Mouse (Mus musculus): ENCODE results near the gene Adam19. TPM values are rescaled to one million over a fixed set of nuclear protein-coding genes. Genes with fewer than 3 reads are reported as not detected.

The Adam19 gene
- polyA plus RNA-seq, 1 experiment from 2014 or later = 12.0 TPM

DNA sequence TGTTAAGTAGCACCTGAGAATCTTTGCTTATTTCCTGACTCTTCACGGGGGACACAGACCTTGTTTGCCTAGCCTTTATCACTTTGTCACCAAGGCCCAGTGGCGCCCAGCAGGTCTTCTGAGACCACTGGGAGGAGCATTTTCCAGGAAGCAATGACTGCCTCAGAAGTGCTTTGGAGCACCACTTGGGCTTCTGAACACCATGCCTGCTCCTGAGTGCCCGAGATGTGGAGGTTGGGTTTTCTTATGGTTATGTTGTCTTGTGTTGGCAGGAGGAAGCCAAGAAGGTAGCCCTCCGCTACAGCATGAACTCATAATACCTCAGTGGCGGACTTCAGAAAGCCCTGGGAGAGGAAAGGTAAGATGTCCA is 4.8 kb downstream of the Adam19 start:
- Histone ChIP-seq H3K4me2 (ENCODE audit: low read depth, low read length) (no peak overlapping the region), H3K9ac (ENCODE audit: low read depth, low read length) (no peak overlapping the region), H3K4me3 (ENCODE audit: low read length) (no peak overlapping the region), H3K27me3 (replicated peaks; ENCODE audit: control insufficient read depth, insufficient read depth, low read length) (peaks cover 2% of the 10 kb centered on the region; the same call in 1 of the 2 replicates), H3K36me3 (ENCODE audit: control insufficient read depth, insufficient read depth, low read length) (no peaks in the 10 kb centered on the region), H3K9me3 (ENCODE audit: control insufficient read depth, low read length) (no peaks in the 10 kb centered on the region), H3K27ac (ENCODE audit: low read length) (no peak overlapping the region), H3K4me1 (ENCODE audit: control insufficient read depth, insufficient read depth, low read length) (peaks cover 14% of the 10 kb centered on the region; the same call in 1 of the 2 replicates)
- WGBS = 72% methylated on average over 5 of the region's 5 CpGs
- ATAC-seq = no peak

DNA sequence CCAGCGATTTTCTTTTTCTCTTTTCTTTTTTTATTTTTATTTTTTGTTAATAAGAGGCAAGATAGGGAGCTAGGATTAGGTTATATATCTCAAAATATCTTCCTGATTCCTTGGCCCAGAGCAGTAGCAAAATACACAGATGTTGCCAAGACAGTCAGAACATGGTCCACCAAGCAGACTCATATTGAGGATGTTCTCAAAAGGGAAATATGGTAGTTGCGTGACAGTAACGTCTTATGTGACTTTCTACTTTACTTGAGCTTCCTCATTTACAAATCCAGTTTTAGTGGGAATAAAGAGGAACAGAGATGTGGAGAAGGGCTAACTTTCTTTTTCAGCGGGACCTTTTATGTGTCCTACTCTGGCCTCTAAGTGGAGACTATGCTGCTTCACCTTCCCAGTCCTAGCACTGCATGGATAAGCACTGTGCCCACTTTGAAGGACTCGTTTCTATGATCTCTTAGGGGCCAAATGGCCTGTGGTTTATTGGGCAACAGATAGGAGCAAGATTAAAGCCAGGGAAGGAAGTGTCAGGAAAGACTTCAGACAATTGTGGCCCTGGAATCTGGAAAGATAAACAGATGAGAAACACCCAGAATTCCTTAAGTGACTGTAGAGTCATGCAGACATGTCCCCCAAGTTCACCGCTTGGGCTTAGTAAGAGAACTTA is 6.1 kb downstream of the Adam19 start:
- Histone ChIP-seq H3K27ac (ENCODE audit: low read length) (no peak overlapping the region), H3K4me2 (ENCODE audit: low read depth, low read length) (no peak overlapping the region), H3K4me3 (ENCODE audit: low read length) (no peak overlapping the region), H3K4me1 (ENCODE audit: control insufficient read depth, insufficient read depth, low read length) (peaks cover 16% of the 10 kb centered on the region; the same call in 1 of the 2 replicates), H3K9ac (ENCODE audit: low read depth, low read length) (no peak overlapping the region), H3K36me3 (ENCODE audit: control insufficient read depth, insufficient read depth, low read length) (no peaks in the 10 kb centered on the region), H3K9me3 (ENCODE audit: control insufficient read depth, low read length) (no peaks in the 10 kb centered on the region), H3K27me3 (replicated peaks; ENCODE audit: control insufficient read depth, insufficient read depth, low read length) (peaks cover under 1% of the 10 kb centered on the region; the same call in 1 of the 2 replicates)
- WGBS = 55% methylated on average over 6 of the region's 6 CpGs
- no peak for ATAC-seq

DNA sequence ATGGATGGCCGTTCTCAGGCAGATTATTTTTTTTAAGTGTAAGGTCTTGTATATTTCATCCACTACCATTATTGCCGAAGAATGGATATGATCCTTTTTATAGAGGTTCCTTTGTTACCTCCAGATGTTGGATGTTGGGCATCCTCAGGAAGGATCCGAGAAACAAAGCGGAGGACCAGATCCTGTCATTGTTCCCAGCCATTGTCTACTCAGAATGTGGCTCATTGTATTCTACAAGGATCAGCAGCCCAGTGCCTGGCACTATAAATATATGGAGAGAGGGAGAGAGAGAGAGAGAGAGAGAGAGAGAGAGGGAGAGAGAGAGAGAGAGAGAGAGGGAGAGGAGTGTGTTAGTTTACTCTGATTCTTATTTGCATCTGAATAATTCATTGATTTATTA is 6.8 kb downstream of the Adam19 start:
- H3K9me3 ChIP-seq (ENCODE audit: control insufficient read depth, low read length) = no peaks in the 10 kb centered on the region
- H3K27ac ChIP-seq (ENCODE audit: low read length) = no peak overlapping the region
- no peak overlapping the region for H3K4me2 ChIP-seq (ENCODE audit: low read depth, low read length)
- WGBS = 56% methylated on average over 4 of the region's 4 CpGs
- H3K36me3 ChIP-seq (ENCODE audit: control insufficient read depth, insufficient read depth, low read length) = no peaks in the 10 kb centered on the region
- H3K4me3 ChIP-seq (ENCODE audit: low read length) = no peak overlapping the region
- no peak for ATAC-seq
- peaks cover 16% of the 10 kb centered on the region; the same call in 1 of the 2 replicates for H3K4me1 ChIP-seq (ENCODE audit: control insufficient read depth, insufficient read depth, low read length)
- no peaks in the 10 kb centered on the region for H3K27me3 ChIP-seq (replicated peaks; ENCODE audit: control insufficient read depth, insufficient read depth, low read length)
- no peak overlapping the region for H3K9ac ChIP-seq (ENCODE audit: low read depth, low read length)

GRCm38 (mm10) chr11:46062993-46063731 is 7.4 kb downstream of the Adam19 start:
- Histone ChIP-seq H3K4me2 (ENCODE audit: low read depth, low read length) (no peak overlapping the region), H3K27me3 (replicated peaks; ENCODE audit: control insufficient read depth, insufficient read depth, low read length) (no peaks in the 10 kb centered on the region), H3K36me3 (ENCODE audit: control insufficient read depth, insufficient read depth, low read length) (no peaks in the 10 kb centered on the region), H3K4me1 (ENCODE audit: control insufficient read depth, insufficient read depth, low read length) (peaks cover 16% of the 10 kb centered on the region; the same call in 1 of the 2 replicates), H3K9me3 (ENCODE audit: control insufficient read depth, low read length) (no peaks in the 10 kb centered on the region), H3K4me3 (ENCODE audit: low read length) (no peak overlapping the region), H3K27ac (ENCODE audit: low read length) (peak overlapping the region; percentile 3; the same call in 1 of the 2 replicates), H3K9ac (ENCODE audit: low read depth, low read length) (no peak overlapping the region)
- 58% methylated on average over 9 of the region's 9 CpGs for WGBS
- no peak for ATAC-seq

DNA sequence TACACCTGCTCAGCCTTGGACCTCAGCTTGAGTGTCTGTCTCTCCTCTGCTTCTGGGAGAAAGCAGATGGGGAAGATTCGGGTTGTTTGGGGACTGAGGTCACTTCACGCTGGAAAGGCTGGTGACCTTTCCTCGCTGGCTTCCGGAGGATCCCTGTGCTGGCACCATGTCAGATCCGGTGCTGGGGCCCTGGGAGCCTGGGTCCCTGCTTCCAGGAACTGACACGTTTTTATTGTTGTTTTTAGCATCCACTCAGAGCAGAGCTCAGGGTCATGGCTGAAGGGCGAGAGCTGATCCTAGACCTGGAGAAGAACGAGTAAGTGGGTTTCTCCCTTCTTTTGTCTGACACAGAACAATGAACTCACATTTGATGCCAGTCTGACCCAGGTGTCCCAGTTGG is 9.0 kb downstream of the Adam19 start:
- no peak overlapping the region for H3K4me2 ChIP-seq (ENCODE audit: low read depth, low read length)
- H3K9me3 ChIP-seq (ENCODE audit: control insufficient read depth, low read length) = no peaks in the 10 kb centered on the region
- no peak overlapping the region for H3K4me3 ChIP-seq (ENCODE audit: low read length)
- H3K36me3 ChIP-seq (ENCODE audit: control insufficient read depth, insufficient read depth, low read length) = no peaks in the 10 kb centered on the region
- H3K27me3 ChIP-seq (replicated peaks; ENCODE audit: control insufficient read depth, insufficient read depth, low read length) = no peaks in the 10 kb centered on the region
- no peak overlapping the region; the same call in 1 of the 2 replicates for H3K9ac ChIP-seq (ENCODE audit: low read depth, low read length)
- WGBS = 46% methylated on average over 8 of the region's 8 CpGs
- no peak for ATAC-seq
- peaks cover 27% of the 10 kb centered on the region for H3K4me1 ChIP-seq (ENCODE audit: control insufficient read depth, insufficient read depth, low read length)
- peak overlapping the region; percentile 75 for H3K27ac ChIP-seq (ENCODE audit: low read length)

DNA sequence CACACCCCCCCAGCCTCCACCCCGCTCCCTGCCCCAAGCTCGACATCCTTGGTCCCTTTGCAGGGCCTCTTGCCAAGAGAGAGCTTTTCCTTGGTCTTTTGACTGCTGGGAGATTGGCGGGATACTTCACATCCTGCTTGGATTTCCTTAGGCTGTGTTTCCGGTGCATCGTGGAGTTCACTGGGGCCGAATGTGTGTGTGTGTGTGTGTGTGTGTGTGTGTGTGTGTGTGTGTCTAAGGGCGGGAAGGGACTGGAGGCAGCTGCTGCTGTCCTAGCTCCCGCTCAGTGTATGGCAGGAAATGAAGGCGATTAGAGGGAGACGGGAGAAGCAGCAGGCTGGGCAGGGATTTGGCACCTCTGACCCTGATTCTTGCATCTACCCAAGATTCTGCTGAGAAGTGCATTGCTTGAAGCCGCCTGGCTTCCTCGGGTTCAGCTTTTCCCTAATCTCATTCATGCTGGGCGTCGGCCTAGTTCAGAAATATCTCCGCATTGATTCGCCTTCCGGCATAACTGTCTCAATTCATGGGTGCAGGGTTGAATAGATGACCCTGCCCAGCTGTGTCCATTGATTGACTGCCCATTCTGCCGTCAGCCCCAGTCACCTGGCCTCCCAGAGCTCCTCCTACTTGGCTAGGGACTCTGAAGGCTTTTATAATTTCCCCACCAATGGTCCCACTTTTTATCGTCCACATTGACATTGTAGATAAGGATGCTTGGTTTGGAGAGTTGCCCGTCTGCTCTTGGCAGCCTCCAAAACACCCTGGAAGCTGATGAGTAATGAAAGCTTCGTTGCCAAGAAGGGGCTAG is 9.6 kb downstream of the Adam19 start:
- Histone ChIP-seq H3K9me3 (ENCODE audit: control insufficient read depth, low read length) (no peaks in the 10 kb centered on the region), H3K4me1 (ENCODE audit: control insufficient read depth, insufficient read depth, low read length) (peaks cover 30% of the 10 kb centered on the region), H3K27ac (ENCODE audit: low read length) (peak overlapping the region; percentile 80), H3K36me3 (ENCODE audit: control insufficient read depth, insufficient read depth, low read length) (no peaks in the 10 kb centered on the region), H3K27me3 (replicated peaks; ENCODE audit: control insufficient read depth, insufficient read depth, low read length) (no peaks in the 10 kb centered on the region), H3K4me3 (ENCODE audit: low read length) (no peak overlapping the region), H3K4me2 (ENCODE audit: low read depth, low read length) (no peak overlapping the region), H3K9ac (ENCODE audit: low read depth, low read length) (no peak overlapping the region)
- WGBS = 42% methylated on average over 21 of the region's 21 CpGs
- peak; percentile 69 for ATAC-seq

DNA sequence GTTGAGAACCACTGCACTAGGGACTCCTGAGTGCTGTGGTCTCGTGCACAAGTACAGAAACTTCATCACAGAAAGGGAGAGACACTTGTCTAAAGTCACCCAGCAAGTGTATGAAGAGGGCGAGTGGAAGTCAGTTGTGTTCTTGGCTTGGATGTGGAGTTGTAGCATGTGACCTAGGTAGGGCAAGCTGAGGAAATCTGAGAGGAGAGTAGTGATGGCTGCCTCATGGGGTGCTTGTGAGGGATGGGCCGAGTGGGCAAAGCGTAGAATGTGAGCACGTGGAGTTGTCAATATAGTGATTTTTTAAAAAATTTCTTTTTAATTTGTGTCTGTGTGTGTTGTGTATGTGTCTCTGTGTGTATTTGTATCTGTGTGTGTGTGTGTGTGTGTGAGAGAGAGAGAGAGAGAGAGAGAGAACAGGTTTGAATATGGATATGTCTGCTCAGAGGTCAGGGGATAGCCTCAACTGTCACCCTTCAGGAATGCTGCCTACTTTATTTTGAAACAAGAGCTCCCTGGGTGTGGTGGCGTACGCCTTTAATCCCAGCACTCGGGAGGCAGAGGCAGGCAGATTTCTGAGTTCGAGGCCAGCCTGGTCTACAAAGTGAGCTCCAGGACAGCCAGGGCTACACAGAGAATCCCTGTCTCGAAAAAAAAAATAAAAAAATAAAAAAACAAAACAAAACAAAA is 11.7 kb downstream of the Adam19 start:
- no peak for ATAC-seq
- Histone ChIP-seq H3K9me3 (ENCODE audit: control insufficient read depth, low read length) (no peaks in the 10 kb centered on the region), H3K4me3 (ENCODE audit: low read length) (no peak overlapping the region), H3K9ac (ENCODE audit: low read depth, low read length) (no peak overlapping the region; the same call in 1 of the 2 replicates), H3K4me2 (ENCODE audit: low read depth, low read length) (no peak overlapping the region), H3K36me3 (ENCODE audit: control insufficient read depth, insufficient read depth, low read length) (no peaks in the 10 kb centered on the region), H3K27ac (ENCODE audit: low read length) (no peak overlapping the region), H3K4me1 (ENCODE audit: control insufficient read depth, insufficient read depth, low read length) (peaks cover 32% of the 10 kb centered on the region), H3K27me3 (replicated peaks; ENCODE audit: control insufficient read depth, insufficient read depth, low read length) (no peaks in the 10 kb centered on the region)
- 91% methylated on average over 10 of the region's 10 CpGs for WGBS

DNA sequence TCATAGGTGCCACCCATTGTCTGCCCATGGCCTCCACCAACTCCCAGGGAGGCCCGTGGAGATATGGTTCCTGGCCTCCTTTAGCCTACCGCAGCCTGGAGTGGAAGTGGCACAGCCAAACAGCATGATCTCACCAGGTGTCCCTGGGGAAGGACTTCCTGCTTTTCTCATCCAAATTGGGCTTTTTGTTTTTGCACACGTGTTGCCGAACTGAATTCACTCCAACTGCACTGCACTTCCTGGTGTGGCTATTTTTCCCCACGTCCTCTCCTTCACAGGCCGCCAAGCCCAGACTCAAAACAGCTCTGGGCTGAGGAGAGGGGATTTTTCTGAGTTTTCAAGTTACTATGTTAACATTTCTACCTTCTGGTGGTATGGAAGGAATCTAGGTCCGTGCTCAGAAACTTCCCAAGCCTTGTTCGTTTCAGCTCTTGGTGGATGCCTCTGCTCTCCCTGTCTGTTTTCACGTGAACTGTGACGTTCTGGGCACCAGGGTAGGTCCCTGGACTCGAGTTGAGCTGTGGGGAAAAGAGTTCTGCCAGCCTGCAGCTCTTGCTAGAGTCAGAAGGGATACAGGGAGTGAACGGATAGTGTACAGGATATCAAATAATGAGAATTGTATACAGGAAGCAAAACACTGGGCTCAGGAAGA is 13.1 kb downstream of the Adam19 start:
- H3K27ac ChIP-seq (ENCODE audit: low read length) = peak overlapping the region; percentile 92
- H3K4me1 ChIP-seq (ENCODE audit: control insufficient read depth, insufficient read depth, low read length) = peaks cover 36% of the 10 kb centered on the region
- H3K9ac ChIP-seq (ENCODE audit: low read depth, low read length) = peak overlapping the region; percentile 56
- peak overlapping the region; percentile 6; the same call in 1 of the 2 replicates for H3K4me2 ChIP-seq (ENCODE audit: low read depth, low read length)
- 36% methylated on average over 12 of the region's 12 CpGs for WGBS
- no peaks in the 10 kb centered on the region for H3K27me3 ChIP-seq (replicated peaks; ENCODE audit: control insufficient read depth, insufficient read depth, low read length)
- no peak overlapping the region for H3K4me3 ChIP-seq (ENCODE audit: low read length)
- no peaks in the 10 kb centered on the region for H3K9me3 ChIP-seq (ENCODE audit: control insufficient read depth, low read length)
- ATAC-seq = 0 out of 2 replicates have a peak, but pooled peaks have one; percentile 13
- no peaks in the 10 kb centered on the region for H3K36me3 ChIP-seq (ENCODE audit: control insufficient read depth, insufficient read depth, low read length)

Measured in intestine, embryonic 16.5 days (tissue).